Mouse (Mus musculus): ENCODE results near the gene Sox2.

DNA sequence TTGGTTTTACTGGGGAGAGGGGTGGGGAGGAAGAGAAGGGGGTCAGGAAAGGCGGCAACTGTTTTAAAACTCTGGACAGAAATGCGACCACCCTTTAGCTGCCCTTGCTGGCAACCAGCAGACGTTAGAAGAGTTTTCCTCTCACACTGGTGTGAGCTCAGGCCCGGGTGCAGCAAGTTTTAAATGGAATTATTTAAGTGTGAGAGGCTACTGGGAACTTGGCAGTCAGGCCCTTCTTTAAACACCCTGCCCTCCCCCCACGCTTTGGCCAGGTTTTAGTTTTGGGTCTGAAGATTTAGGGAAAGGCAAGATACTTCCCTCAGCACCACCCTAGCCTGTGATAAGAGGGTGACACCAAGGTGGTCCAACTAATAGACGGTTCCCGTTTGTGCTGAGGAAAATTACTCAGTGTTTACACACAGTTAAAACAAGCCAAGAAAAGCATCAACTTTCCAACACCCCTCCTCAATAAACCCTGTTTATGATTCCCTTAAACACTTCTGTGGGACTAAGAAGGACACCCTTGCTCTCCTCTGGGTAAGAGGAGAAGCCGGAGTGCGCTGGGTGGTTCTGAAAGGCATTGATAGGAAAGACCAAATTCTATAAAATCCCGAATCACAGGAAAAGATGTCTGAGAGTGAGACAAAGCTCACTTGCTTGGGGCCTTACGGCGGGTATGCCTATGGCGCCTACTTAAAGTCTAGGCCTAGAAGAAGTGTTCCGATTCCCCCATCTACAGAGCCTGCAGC, 10.5 kb downstream of the Sox2 start:
- TF ChIP-seq CTCF (IDR thresholded peaks at IDR 0.05; ENCODE audit: low read depth, low read length) (no peak), POLR2A (IDR thresholded peaks at IDR 0.05; ENCODE audit: borderline replicate concordance, low read depth, low read length) (no peak)

All from bone marrow macrophage, adult 2 months (primary cell).